8 mouse cellular contexts compared by ENCODE assay signal in genomic region chr9:71808640-71809254, GRCm38 (mm10). TPM values are rescaled to one million over a fixed set of nuclear protein-coding genes. Genes with fewer than 3 reads are reported as not detected.
DNase-seq lines count a peak whose midpoint lies in the region; ATAC-seq lines count a peak whose summit lies in the region.

No protein-coding gene starts in this region.

- H3K4me1 ChIP-seq in heart, embryonic 15.5 days (replicated peaks): peaks cover 6% of the 10 kb centered on the region
- peaks cover 19% of the 10 kb centered on the region for H3K4me1 ChIP-seq in embryonic facial prominence, embryonic 13.5 days
- no peaks in the 10 kb centered on the region for H3K4me1 ChIP-seq in midbrain, embryonic 14.5 days (ENCODE audit: control insufficient read depth, insufficient read depth, low read length)

- H3K27ac ChIP-seq in heart, embryonic 15.5 days: no peak overlapping the region
- H3K27ac ChIP-seq in embryonic facial prominence, embryonic 13.5 days: no peak overlapping the region
- H3K27ac ChIP-seq in midbrain, embryonic 14.5 days (replicated peaks; ENCODE audit: low read depth, low read length): no peak overlapping the region

- H3K4me3 ChIP-seq in heart, embryonic 15.5 days: peak overlapping the region; percentile 24
- no peak overlapping the region for H3K4me3 ChIP-seq in embryonic facial prominence, embryonic 13.5 days
- H3K4me3 ChIP-seq in midbrain, embryonic 14.5 days (replicated peaks; ENCODE audit: low read depth, low read length): no peak overlapping the region

- no peak overlapping the region for H3K9ac ChIP-seq in heart, embryonic 15.5 days
- no peak overlapping the region for H3K9ac ChIP-seq in embryonic facial prominence, embryonic 13.5 days
- H3K9ac ChIP-seq in midbrain, embryonic 14.5 days (replicated peaks; ENCODE audit: low read length): no peak overlapping the region

- no peaks in the 10 kb centered on the region for H3K36me3 ChIP-seq in heart, embryonic 15.5 days
- H3K36me3 ChIP-seq in embryonic facial prominence, embryonic 13.5 days: no peaks in the 10 kb centered on the region
- no peaks in the 10 kb centered on the region for H3K36me3 ChIP-seq in midbrain, embryonic 14.5 days (ENCODE audit: control insufficient read depth, insufficient read depth, low read length)

- WGBS in heart, embryonic 15.5 days: 38% methylated on average over 11 of the region's 11 CpGs
- WGBS in embryonic facial prominence, embryonic 13.5 days: 34% methylated on average over 11 of the region's 11 CpGs
- 34% methylated on average over 11 of the region's 11 CpGs for WGBS in midbrain, embryonic 14.5 days

- no peak for DNase-seq in heart, adult 8-10 months (ENCODE audit: low spot score)
- peak; percentile 74 for DNase-seq in NIH3T3 (ENCODE audit: low read depth)
- peak; percentile 59 for DNase-seq in midbrain, embryonic 14.5 days
- DNase-seq in natural killer cell, adult 2 months (ENCODE audit: low spot score in 2 of 2): no peak
- DNase-seq in adrenal gland, adult 8-10 months: no peak
- no peak for DNase-seq in testis, postnatal 10 days (ENCODE audit: low spot score)

- no peaks in the 10 kb centered on the region for H3K9me3 ChIP-seq in heart, embryonic 15.5 days (replicated peaks)
- no peaks in the 10 kb centered on the region for H3K9me3 ChIP-seq in embryonic facial prominence, embryonic 13.5 days
- H3K9me3 ChIP-seq in midbrain, embryonic 14.5 days (ENCODE audit: control insufficient read depth, low read length): no peaks in the 10 kb centered on the region

- no peaks in the 10 kb centered on the region for H3K27me3 ChIP-seq in heart, embryonic 15.5 days
- H3K27me3 ChIP-seq in embryonic facial prominence, embryonic 13.5 days: no peaks in the 10 kb centered on the region
- H3K27me3 ChIP-seq in midbrain, embryonic 14.5 days (ENCODE audit: control insufficient read depth, insufficient read depth, low read length): no peaks in the 10 kb centered on the region

- H3K4me2 ChIP-seq in heart, embryonic 15.5 days: peak overlapping the region; percentile 56
- peak overlapping the region; percentile 38 for H3K4me2 ChIP-seq in embryonic facial prominence, embryonic 13.5 days
- no peak overlapping the region for H3K4me2 ChIP-seq in midbrain, embryonic 14.5 days (ENCODE audit: low read length)

- no peak for ATAC-seq in heart, embryonic 15.5 days (replicated peaks; ENCODE audit: insufficient number of reproducible peaks, insufficient read depth, low FRiP score, low read depth)
- ATAC-seq in embryonic facial prominence, embryonic 13.5 days (ENCODE audit: insufficient number of reproducible peaks, insufficient read depth, low FRiP score, low TSS enrichment, low read depth): no peak
- ATAC-seq in midbrain, embryonic 14.5 days (ENCODE audit: low FRiP score, low TSS enrichment): no peak

RNA-seq across cellular contexts. Expression of gene Cgnl1, which starts 37.3 kb away (rescaled TPM):
- 31.3 and 32.7 TPM in 2 replicates for polyA plus RNA-seq in heart, embryonic 15.5 days (2015; fragmentation: Nextera tagmentation; extraction: Ambion mirVana)
- total RNA-seq in heart, adult 8-10 months (2022): 10 to 100 TPM; 28.4 to 41.6 (median 30.4) TPM
- 9.7 and 10.2 TPM in 2 replicates for polyA plus RNA-seq in embryonic facial prominence, embryonic 13.5 days (2015; fragmentation: Nextera tagmentation; extraction: Ambion mirVana)
- 1.3 and 4.4 TPM in 2 replicates for polyA plus RNA-seq in midbrain, embryonic 14.5 days (2014; fragmentation: Nextera tagmentation; extraction: Ambion mirVana)
- total RNA-seq in adrenal gland, adult 8-10 months (2022): 100 to 1,000 TPM in 1 of 4 experiments, 10 to 100 TPM in 3; 90.0 to 142 (median 93.2) TPM

Comparison
In these comparisons a context has a peak if more than half of its experiments do, and no peak if none do; other contexts are left out.
1. DNase-seq: peak in NIH3T3 (single experiment) and midbrain, embryonic 14.5 days (single experiment); none in heart, adult 8-10 months (single experiment), natural killer cell, adult 2 months (0 of 2), adrenal gland, adult 8-10 months (single experiment) and testis, postnatal 10 days (single experiment).